Mouse (Mus musculus): ENCODE results near the gene Btbd2.
A peak's percentile ranks its signal among the peaks of the same experiment; 100 is the strongest.
"Not testable (repeated sequence)": the region's sequence is repeated elsewhere in the genome, so short reads cannot be mapped to it uniquely, and the experiment has no call there.

Gene Btbd2

GRCm38 (mm10) chr10:80669737-80670485 is 13.0 kb upstream of the Btbd2 start:
- DNase-seq (ENCODE audit: low read depth, low spot score): no peak

DNA sequence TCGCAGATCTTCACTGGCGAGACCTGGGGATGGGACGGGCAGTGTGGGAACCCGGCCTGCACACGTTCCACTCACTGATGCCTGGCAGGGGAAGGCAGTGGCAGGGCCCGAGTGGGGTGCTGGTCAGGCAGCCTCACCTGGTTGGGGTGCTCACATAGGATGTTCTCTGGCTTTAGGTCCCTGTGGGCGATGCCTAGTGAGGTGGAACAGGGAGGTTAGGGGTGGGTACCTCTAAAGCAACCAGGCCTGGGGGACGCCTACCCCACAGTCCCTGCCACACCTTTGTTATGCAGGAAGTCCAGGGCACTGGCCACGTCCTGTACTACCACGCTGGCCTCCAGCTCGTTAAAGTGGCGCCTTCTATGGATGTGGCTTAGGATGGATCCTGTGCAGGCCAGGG is 12.1 kb upstream of the Btbd2 start:
- no peak for DNase-seq (ENCODE audit: low read depth, low spot score)

- DNase-seq (ENCODE audit: low read depth, low spot score): no peak
These were observed 11.7 kb upstream of the Btbd2 start for GRCm38 (mm10) chr10:80668614-80669013.

GRCm38 (mm10) chr10:80666837-80667412 is 10.1 kb upstream of the Btbd2 start:
- DNase-seq (ENCODE audit: low read depth, low spot score): no peak

GRCm38 (mm10) chr10:80665981-80666733 is 9.3 kb upstream of the Btbd2 start:
- DNase-seq (ENCODE audit: low read depth, low spot score): no peak

DNA sequence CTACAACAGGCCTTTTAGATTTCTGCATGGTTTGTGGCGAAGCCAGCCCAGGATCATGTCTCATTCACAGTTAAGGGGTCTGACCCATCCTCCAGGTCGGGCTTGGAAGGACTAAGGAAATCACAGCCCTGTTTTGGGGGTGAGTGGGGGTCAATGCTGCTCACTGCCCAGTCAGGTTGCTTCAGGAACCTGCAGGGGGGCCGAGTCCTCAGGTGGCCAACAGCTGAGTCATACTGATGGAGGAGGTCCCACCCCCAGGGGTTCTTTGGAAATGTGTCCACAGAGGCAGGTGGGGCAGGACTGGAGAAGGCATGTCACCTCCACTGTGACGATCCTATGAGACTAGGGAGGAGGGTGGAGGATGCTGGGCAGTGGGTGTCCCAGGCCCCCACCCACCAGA is 8.6 kb upstream of the Btbd2 start:
- DNase-seq (ENCODE audit: low read depth, low spot score): no peak

DNA sequence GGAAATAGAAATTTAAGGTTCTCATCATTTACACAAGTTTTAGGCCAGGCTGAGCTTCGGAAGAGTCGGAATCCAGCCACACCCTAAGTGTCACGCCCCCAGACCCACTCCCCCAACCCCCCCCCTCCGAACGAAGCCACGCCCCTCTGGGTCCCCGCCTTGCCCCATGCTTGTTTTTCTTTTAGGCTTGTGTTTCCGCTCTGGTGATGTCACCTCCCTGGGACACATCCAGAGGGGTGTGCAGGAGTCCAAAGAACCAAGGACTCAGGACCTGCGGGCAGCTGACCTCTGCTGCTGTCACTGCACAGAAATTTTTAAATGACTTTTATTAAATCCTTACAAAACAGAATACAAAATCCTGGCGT is 8.1 kb upstream of the Btbd2 start:
- no peak for DNase-seq (ENCODE audit: low read depth, low spot score)

GRCm38 (mm10) chr10:80664197-80665015 is 7.5 kb upstream of the Btbd2 start:
- no peak for DNase-seq (ENCODE audit: low read depth, low spot score)

- DNase-seq (ENCODE audit: low read depth, low spot score): no peak
These were observed 6.8 kb upstream of the Btbd2 start for GRCm38 (mm10) chr10:80663485-80664196.

- no peak for DNase-seq (ENCODE audit: low read depth, low spot score)
These were observed 4.3 kb upstream of the Btbd2 start for GRCm38 (mm10) chr10:80661149-80661548.

- DNase-seq (ENCODE audit: low read depth, low spot score): peak; percentile 67
These were observed 2.3 kb upstream of the Btbd2 start for GRCm38 (mm10) chr10:80659213-80659612.

GRCm38 (mm10) chr10:80658841-80659202 is 2.0 kb upstream of the Btbd2 start:
- DNase-seq (ENCODE audit: low read depth, low spot score): no peak

GRCm38 (mm10) chr10:80658194-80658840 is 1.4 kb upstream of the Btbd2 start:
- DNase-seq (ENCODE audit: low read depth, low spot score): no peak

GRCm38 (mm10) chr10:80656130-80656862 is 575 bp downstream of the Btbd2 start:
- peak; percentile 94 for DNase-seq (ENCODE audit: low read depth, low spot score)

DNA sequence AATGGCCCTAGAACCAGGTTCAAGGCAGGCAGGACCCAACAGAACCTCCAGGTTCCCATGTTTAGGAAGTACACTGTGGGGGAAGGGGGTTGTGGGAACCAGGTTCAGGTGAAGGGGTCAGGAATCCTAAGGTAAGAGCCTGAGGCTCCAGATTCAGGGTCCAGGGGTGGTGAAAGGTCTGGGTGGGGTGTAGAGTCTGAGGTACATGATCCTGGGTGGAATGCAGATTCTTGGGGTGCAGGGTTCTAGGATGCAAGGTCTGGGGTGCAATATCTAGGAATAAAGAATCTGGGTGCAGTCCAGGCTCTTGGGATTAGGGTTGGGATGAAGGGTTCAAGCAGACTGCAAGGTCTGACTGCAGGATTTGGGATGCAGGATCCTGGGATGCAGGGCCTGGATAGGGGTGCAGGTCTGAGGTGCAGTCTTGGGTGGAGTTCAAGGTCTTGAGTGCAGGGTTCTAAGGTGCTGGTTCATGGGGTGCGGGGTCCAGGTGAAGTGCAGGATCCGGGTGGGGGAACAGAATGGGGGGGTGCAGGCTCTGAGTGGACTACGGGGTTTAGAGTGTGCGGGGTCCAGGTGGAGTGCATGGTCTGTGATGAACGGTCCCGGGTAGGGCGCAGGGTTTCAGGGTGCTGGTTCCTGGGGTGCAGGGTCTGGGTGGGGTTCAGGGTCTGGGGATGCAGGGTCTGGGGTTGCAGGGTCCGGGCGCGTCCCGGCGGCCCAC is 1.3 kb downstream of the Btbd2 start:
- DNase-seq (ENCODE audit: low read depth, low spot score): no peak

DNA sequence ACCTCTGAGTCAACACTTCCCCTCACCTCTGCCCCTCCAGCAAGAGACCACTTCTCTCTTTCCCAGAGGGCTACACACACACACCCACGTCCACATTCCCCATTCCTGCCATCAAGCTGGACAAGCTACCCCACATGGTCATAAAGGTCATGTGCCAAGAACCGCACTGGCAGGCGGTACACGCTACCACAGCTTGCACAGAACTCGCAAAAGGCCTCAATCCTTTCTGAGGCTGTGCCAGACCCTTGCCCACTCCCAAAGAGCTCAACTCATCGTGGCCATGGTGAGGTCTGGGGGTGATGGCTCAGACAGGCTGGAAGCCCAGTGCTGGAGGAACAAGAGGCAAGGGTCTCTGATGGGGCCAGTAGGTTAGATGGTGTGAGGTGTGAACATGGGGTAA is 2.0 kb downstream of the Btbd2 start:
- DNase-seq (ENCODE audit: low read depth, low spot score): no peak

GRCm38 (mm10) chr10:80653156-80653720 is 3.6 kb downstream of the Btbd2 start:
- no peak for DNase-seq (ENCODE audit: low read depth, low spot score)

- no peak for DNase-seq (ENCODE audit: low read depth, low spot score)
These were observed 6.5 kb downstream of the Btbd2 start for GRCm38 (mm10) chr10:80650392-80650791.

- not testable (repeated sequence) for DNase-seq (ENCODE audit: low read depth, low spot score)
These were observed 7.0 kb downstream of the Btbd2 start for GRCm38 (mm10) chr10:80649910-80650309.

Measured in retina, postnatal 7 days (tissue).